Mouse (Mus musculus) lung, postnatal 0 days (tissue): ENCODE measurements around the gene Ntf5.

Source experiments
- CTCF ChIP-seq: IDR thresholded peaks from 2 replicates; pipeline ENCODE4 v1.5.1; 2016; ENCODE audit warnings: antibody characterized with exemption, mild to moderate bottlenecking
- EP300 ChIP-seq: IDR thresholded peaks from 2 replicates; pipeline ENCODE4 v1.6.1; 2016; ENCODE audit warnings: antibody characterized with exemption, mild to moderate bottlenecking, control low read depth

- TF ChIP-seq CTCF (no peak), EP300 (no peak)
Observed at GRCm38 (mm10) chr7:45417962-45418492, 4.5 kb downstream of the Ntf5 start.
